Mouse (Mus musculus) forebrain, embryonic 16.5 days (tissue): Measurements from ENCODE around the gene Scn9a. TPM values are rescaled to one million over a fixed set of nuclear protein-coding genes. Genes with fewer than 3 reads are reported as not detected.
A peak's percentile ranks its signal among the peaks of the same experiment; 100 is the strongest.

Experiments used
- ATAC-seq: fragments of 200-750 bp; cut with Nextera tagmentation; 2 replicates; pipeline ENCODE4 v1.8.0; 2017; ENCODE audit warnings: mild to moderate bottlenecking, moderate library complexity
- H3K27ac ChIP-seq: fragments of 300-500 bp; sonication (generic); 2 replicates; pipeline ENCODE4 v1.5.1; 2014; ENCODE audit warnings: low read length, control low read depth
- H3K27me3 ChIP-seq: fragments of 300-500 bp; sonication (generic); replicated peaks from 2 replicates; pipeline ENCODE4 v1.6.1; 2014; ENCODE audit warnings: low read length; ENCODE audit not compliant: control insufficient read depth, insufficient read depth
- H3K36me3 ChIP-seq: fragments of 300-500 bp; sonication (generic); 2 replicates; pipeline ENCODE4 v1.6.1; 2014; ENCODE audit not compliant: control insufficient read depth, insufficient read depth
- H3K4me1 ChIP-seq: fragments of 300-500 bp; sonication (generic); replicated peaks from 2 replicates; pipeline ENCODE4 v1.6.1; 2014; ENCODE audit warnings: low read length; ENCODE audit not compliant: control insufficient read depth, insufficient read depth
- H3K4me2 ChIP-seq: fragments of 300-500 bp; sonication (generic); 2 replicates; pipeline ENCODE4 v1.6.1; 2014; ENCODE audit warnings: mild to moderate bottlenecking, low read length, control low read depth
- H3K4me3 ChIP-seq: fragments of 300-500 bp; sonication (generic); replicated peaks from 2 replicates; pipeline ENCODE4 v1.5.1; 2014; ENCODE audit warnings: mild to moderate bottlenecking, low read length, control low read depth
- H3K9ac ChIP-seq: fragments of 300-500 bp; sonication (generic); replicated peaks from 2 replicates; pipeline ENCODE4 v1.6.1; 2014; ENCODE audit warnings: low read depth, low read length, control low read depth
- H3K9me3 ChIP-seq: fragments of 300-500 bp; sonication (generic); 2 replicates; pipeline ENCODE4 v1.6.1; 2016; ENCODE audit warnings: low read length; ENCODE audit not compliant: control insufficient read depth
- WGBS: fragments of 180-500 bp; shearing (Covaris S2); extraction: QIAGEN DNeasy Blood & Tissue Kit; methylation state at CpG from one replicate; pipeline ENCODE4 v1.1.7; 2014; 5-methylcytosine and 5-hydroxymethylcytosine counted together
- polyA plus RNA-seq: library from polyadenylated mRNA; unstranded; fragments of >200 nt; fragmentation: Nextera tagmentation; extraction: Ambion mirVana; gene quantifications from 2 replicates; pipeline ENCODE4 v1.2.1, GENCODE M21; 2015

The Scn9a gene
- polyA plus RNA-seq, 1 experiment from 2014 or later, result 7.1 TPM

DNA sequence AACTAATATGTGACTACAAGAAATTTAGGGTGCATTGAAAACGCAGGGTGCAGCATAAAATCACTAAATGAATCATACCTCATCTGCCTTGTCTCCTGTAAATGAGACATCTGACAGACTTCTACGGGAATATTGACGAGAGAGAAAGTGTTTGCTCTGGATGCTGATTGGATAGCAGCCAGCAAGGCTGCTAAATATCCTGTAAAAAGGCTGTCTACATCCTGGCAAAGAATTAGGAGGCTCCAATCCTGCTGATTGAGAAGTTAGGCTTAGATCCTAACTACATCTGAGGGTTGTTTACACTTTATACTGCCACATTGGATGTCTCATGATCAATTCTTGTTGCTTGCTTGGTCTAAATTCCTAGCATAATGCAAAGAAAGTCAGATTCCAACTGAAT lies 44.6 kb downstream of the Scn9a start:
- Histone ChIP-seq H3K27me3 (no peaks in the 10 kb centered on the region), H3K27ac (no peak overlapping the region), H3K4me3 (no peak overlapping the region), H3K4me1 (no peaks in the 10 kb centered on the region), H3K9ac (no peak overlapping the region), H3K36me3 (no peaks in the 10 kb centered on the region), H3K9me3 (no peaks in the 10 kb centered on the region), H3K4me2 (no peak overlapping the region)
- 64% methylated on average over 3 of the region's 3 CpGs for whole genome bisulfite sequencing
- 0 out of 2 replicates have a peak, but pooled peaks have one; percentile 31 for ATAC-seq

DNA sequence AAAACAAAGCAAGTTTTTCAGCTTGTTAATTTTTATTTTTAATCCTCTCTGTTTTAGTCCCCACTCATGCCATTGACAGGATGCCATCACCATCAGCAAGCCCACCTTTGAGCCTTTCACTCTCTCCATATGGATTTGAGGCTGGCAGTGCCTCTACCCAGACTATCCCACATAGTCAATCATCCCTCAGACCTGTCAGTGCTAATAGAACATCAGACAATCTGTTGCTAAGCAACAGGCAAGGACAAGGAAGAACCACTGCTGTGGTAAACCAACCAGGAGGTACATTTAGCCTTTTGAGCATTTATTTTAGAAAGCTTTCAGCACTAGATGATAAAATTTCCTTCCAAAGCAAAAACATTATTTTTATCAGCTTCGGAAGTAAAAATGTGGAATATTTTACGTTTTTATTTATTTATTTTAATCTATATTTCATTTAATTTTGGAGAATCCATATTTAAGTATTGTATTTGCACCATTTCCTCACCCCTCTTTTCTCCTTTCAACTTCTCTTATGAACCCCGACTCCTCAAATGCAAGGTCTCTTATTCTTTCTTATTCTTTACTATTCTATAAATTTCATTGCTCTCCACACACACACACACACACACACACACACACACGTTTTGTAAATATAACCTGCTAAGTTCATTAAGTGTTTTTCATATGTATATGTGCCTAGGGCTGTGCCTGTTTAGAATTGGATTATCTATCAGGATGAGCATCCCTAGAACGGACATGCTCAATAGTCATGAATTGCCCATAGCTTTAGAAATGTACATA lies 54.5 kb downstream of the Scn9a start:
- 79% methylated on average over 5 of the region's 5 CpGs for WGBS
- Histone ChIP-seq H3K9me3 (no peaks in the 10 kb centered on the region), H3K4me1 (no peaks in the 10 kb centered on the region), H3K4me3 (no peak overlapping the region), H3K4me2 (no peak overlapping the region), H3K36me3 (no peaks in the 10 kb centered on the region), H3K9ac (no peak overlapping the region), H3K27me3 (no peaks in the 10 kb centered on the region), H3K27ac (no peak overlapping the region)
- peak; percentile 78 for ATAC-seq

- no peaks in the 10 kb centered on the region for H3K27me3 ChIP-seq
These were observed 86.5 kb downstream of the Scn9a start for GRCm38 (mm10) chr2:66548254-66548653.

GRCm38 (mm10) chr2:66519966-66520365 lies 114.8 kb downstream of the Scn9a start:
- ATAC-seq, result no peak
- no peaks in the 10 kb centered on the region for H3K36me3 ChIP-seq
- no peak overlapping the region for H3K4me3 ChIP-seq
- H3K9ac ChIP-seq, result no peak overlapping the region
- 78% methylated on average over 3 of the region's 3 CpGs for WGBS
- H3K4me2 ChIP-seq, result no peak overlapping the region
- H3K4me1 ChIP-seq, result no peaks in the 10 kb centered on the region
- H3K27ac ChIP-seq, result no peak overlapping the region
- no peaks in the 10 kb centered on the region for H3K27me3 ChIP-seq
- H3K9me3 ChIP-seq, result no peaks in the 10 kb centered on the region

More at GRCm38 (mm10) chr2:66548254-66548653, 86.5 kb downstream of the Scn9a start:
- Histone ChIP-seq H3K9ac (no peak overlapping the region), H3K4me2 (no peak overlapping the region), H3K4me1 (no peaks in the 10 kb centered on the region), H3K4me3 (no peak overlapping the region), H3K9me3 (no peaks in the 10 kb centered on the region), H3K36me3 (no peaks in the 10 kb centered on the region), H3K27ac (no peak overlapping the region)
- WGBS, result 90% methylated on average over 3 of the region's 3 CpGs
- no peak for ATAC-seq

DNA sequence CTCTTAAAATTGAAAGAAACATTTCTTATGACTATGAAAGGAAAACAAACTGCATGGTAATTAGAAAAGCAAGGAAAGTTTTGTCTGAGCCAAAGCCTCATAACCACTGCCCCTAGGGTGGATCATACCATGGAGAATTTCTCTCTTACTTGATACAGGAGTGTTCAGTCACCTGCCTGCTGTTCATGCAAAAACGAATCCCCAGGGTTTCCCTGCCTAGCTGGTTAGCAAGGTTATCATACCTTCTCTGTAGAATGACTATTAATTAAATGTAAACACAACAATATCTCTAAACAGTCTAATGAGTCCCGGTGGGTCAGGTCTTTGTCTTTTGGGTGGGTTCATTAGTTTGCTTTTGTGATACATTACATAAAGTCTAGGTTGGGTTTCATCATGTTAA lies 123.3 kb downstream of the Scn9a start:
- Histone ChIP-seq H3K4me2 (no peak overlapping the region), H3K9ac (no peak overlapping the region), H3K27me3 (no peaks in the 10 kb centered on the region), H3K36me3 (no peaks in the 10 kb centered on the region), H3K9me3 (no peaks in the 10 kb centered on the region), H3K4me3 (no peak overlapping the region), H3K27ac (no peak overlapping the region), H3K4me1 (no peaks in the 10 kb centered on the region)
- 65% methylated on average over 2 of the region's 2 CpGs for WGBS
- no peak for ATAC-seq

- 84% methylated on average over 3 of the region's 3 CpGs for WGBS
- H3K27me3 ChIP-seq, result no peaks in the 10 kb centered on the region
- H3K9ac ChIP-seq, result no peak overlapping the region
- no peaks in the 10 kb centered on the region for H3K4me1 ChIP-seq
- no peak overlapping the region for H3K27ac ChIP-seq
- H3K4me3 ChIP-seq, result no peak overlapping the region
- H3K9me3 ChIP-seq, result no peaks in the 10 kb centered on the region
- H3K4me2 ChIP-seq, result no peak overlapping the region
- H3K36me3 ChIP-seq, result no peaks in the 10 kb centered on the region
- ATAC-seq, result no peak
These were observed 126.7 kb downstream of the Scn9a start for GRCm38 (mm10) chr2:66508032-66508431.

- Histone ChIP-seq H3K4me1 (no peaks in the 10 kb centered on the region), H3K27me3 (no peaks in the 10 kb centered on the region), H3K36me3 (no peaks in the 10 kb centered on the region), H3K9me3 (no peaks in the 10 kb centered on the region), H3K4me2 (no peak overlapping the region), H3K9ac (no peak overlapping the region), H3K4me3 (no peak overlapping the region), H3K27ac (no peak overlapping the region)
- ATAC-seq, result no peak
- 95% methylated on average over 1 of the region's 1 CpGs for WGBS
These were observed 127.1 kb downstream of the Scn9a start for GRCm38 (mm10) chr2:66507616-66508015.

DNA sequence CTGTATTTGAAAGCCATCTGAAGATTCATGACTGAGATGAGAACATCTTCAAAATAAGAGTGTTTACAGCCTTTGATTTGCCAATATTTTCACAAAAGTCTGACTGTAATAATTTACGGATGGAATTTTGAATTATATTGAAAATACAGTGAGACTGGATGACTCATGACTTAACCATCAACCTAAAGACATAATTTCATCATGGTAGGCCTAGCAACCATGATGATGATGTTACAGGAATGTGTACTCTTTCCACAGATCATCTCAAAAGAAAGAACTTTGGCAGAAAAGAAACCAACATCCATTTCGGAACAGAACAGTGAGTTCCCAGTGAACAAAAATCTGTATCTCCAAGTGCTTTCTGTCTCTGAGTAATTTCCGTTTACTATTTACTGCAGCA lies 132.6 kb downstream of the Scn9a start:
- Histone ChIP-seq H3K36me3 (no peaks in the 10 kb centered on the region), H3K9me3 (no peaks in the 10 kb centered on the region), H3K4me1 (no peaks in the 10 kb centered on the region), H3K4me3 (no peak overlapping the region), H3K9ac (no peak overlapping the region), H3K4me2 (no peak overlapping the region), H3K27me3 (no peaks in the 10 kb centered on the region), H3K27ac (no peak overlapping the region)
- WGBS, result 81% methylated on average over 3 of the region's 3 CpGs
- ATAC-seq, result no peak

- no peaks in the 10 kb centered on the region for H3K27me3 ChIP-seq
- H3K36me3 ChIP-seq, result no peaks in the 10 kb centered on the region
- ATAC-seq, result peak; percentile 47; the same call in 1 of the 2 replicates
- H3K9ac ChIP-seq, result no peak overlapping the region
- no peak overlapping the region for H3K4me3 ChIP-seq
- no peaks in the 10 kb centered on the region; the same call in 1 of the 2 replicates for H3K4me1 ChIP-seq
- H3K27ac ChIP-seq, result no peak overlapping the region
- WGBS, result 74% methylated on average over 8 of the region's 8 CpGs
- H3K9me3 ChIP-seq, result no peaks in the 10 kb centered on the region
- H3K4me2 ChIP-seq, result no peak overlapping the region
These were observed 140.2 kb downstream of the Scn9a start for GRCm38 (mm10) chr2:66494556-66494955.
